Mouse (Mus musculus): ENCODE data around the gene Apol7e. TPM values are rescaled to one million over a fixed set of nuclear protein-coding genes. Genes with fewer than 3 reads are reported as not detected.

Apol7e gene
- polyA plus RNA-seq, 1 experiment from 2014 or later = 0.19 TPM

DNA sequence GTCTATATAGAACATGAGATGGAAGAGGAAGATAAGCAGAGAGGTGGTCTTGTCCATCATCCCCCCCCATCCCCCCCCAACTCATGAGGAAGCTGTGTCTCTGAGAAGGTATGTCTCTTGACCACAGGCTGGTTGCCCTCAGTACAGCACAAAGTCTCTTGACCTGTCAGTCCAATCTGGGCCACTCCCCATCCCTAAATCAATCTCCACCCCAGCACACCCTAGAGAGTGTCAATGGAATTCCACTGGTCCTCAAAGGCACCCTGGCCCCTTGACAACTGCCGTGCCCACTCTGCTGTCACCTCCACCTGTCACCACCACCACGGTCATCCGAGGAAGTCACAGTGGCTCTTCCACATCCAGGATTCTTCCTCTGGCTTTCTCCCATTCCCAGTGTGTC is 49.8 kb downstream of the Apol7e start:
- Histone ChIP-seq H3K4me2 (replicated peaks; ENCODE audit: low read depth, low read length) (no peak overlapping the region), H3K36me3 (ENCODE audit: control insufficient read depth, insufficient read depth, low read length) (no peaks in the 10 kb centered on the region), H3K27me3 (ENCODE audit: control insufficient read depth, insufficient read depth, low read length) (no peaks in the 10 kb centered on the region), H3K9ac (replicated peaks; ENCODE audit: low read depth, low read length) (no peak overlapping the region), H3K9me3 (ENCODE audit: control insufficient read depth, low read depth, low read length) (no peaks in the 10 kb centered on the region), H3K27ac (ENCODE audit: low read length) (no peak overlapping the region), H3K4me1 (ENCODE audit: control insufficient read depth, insufficient read depth, low read length) (no peaks in the 10 kb centered on the region), H3K4me3 (ENCODE audit: low read depth, low read length) (no peak overlapping the region)
- 83% methylated on average over 3 of the region's 3 CpGs for WGBS
- ATAC-seq (ENCODE audit: insufficient number of reproducible peaks, insufficient read depth, low FRiP score, low read depth) = no peak

DNA sequence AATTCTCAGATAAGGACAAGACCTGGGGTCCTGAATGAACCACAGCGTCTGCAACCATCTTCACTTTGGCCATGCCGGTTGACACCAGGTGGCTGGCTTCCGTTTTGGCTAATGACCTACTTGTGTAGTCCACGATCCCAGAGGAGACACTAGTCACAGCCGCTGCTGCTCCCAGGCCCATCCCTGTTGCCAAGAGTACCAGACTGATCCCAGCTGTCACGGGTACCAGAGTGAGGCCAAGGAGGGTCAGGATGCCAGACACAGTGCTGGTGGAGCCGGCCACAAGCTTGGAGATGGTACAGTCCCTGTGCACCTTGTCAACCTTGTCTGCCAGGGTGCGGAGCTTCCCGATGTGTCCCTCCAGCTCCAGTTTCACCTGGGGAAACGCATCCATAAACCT is 51.1 kb downstream of the Apol7e start:
- Histone ChIP-seq H3K4me2 (replicated peaks; ENCODE audit: low read depth, low read length) (no peak overlapping the region), H3K4me3 (ENCODE audit: low read depth, low read length) (no peak overlapping the region), H3K4me1 (ENCODE audit: control insufficient read depth, insufficient read depth, low read length) (no peaks in the 10 kb centered on the region), H3K27me3 (ENCODE audit: control insufficient read depth, insufficient read depth, low read length) (no peaks in the 10 kb centered on the region), H3K9me3 (ENCODE audit: control insufficient read depth, low read depth, low read length) (no peaks in the 10 kb centered on the region), H3K36me3 (ENCODE audit: control insufficient read depth, insufficient read depth, low read length) (no peaks in the 10 kb centered on the region), H3K9ac (replicated peaks; ENCODE audit: low read depth, low read length) (no peak overlapping the region), H3K27ac (ENCODE audit: low read length) (no peak overlapping the region)
- ATAC-seq (ENCODE audit: insufficient number of reproducible peaks, insufficient read depth, low FRiP score, low read depth) = no peak
- 88% methylated on average over 10 of the region's 10 CpGs for WGBS

DNA sequence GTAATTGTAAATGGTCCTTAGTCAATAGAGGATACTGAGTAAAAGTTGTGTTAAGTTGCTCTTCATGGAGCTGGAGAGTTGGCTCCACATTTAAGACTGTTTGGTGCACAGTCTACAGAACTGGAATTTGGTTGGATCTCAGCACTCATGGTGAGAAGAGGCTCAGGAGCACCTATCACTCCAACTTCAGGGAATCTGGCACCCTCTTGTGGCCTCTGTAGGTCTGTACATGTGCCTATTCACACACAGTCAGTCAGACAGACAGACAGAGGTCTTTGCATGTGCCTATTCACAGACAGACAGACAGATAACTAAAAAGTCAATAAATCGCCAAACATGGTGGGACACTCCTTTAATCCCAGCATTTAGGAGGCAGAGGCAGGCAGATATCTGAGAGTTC is 51.8 kb downstream of the Apol7e start:
- Histone ChIP-seq H3K9ac (replicated peaks; ENCODE audit: low read depth, low read length) (no peak overlapping the region), H3K27me3 (ENCODE audit: control insufficient read depth, insufficient read depth, low read length) (no peaks in the 10 kb centered on the region), H3K4me3 (ENCODE audit: low read depth, low read length) (no peak overlapping the region), H3K27ac (ENCODE audit: low read length) (no peak overlapping the region), H3K36me3 (ENCODE audit: control insufficient read depth, insufficient read depth, low read length) (no peaks in the 10 kb centered on the region), H3K4me1 (ENCODE audit: control insufficient read depth, insufficient read depth, low read length) (no peaks in the 10 kb centered on the region), H3K4me2 (replicated peaks; ENCODE audit: low read depth, low read length) (no peak overlapping the region), H3K9me3 (ENCODE audit: control insufficient read depth, low read depth, low read length) (no peaks in the 10 kb centered on the region)
- no peak for ATAC-seq (ENCODE audit: insufficient number of reproducible peaks, insufficient read depth, low FRiP score, low read depth)
- 36% methylated on average over 1 of the region's 1 CpGs for WGBS

DNA sequence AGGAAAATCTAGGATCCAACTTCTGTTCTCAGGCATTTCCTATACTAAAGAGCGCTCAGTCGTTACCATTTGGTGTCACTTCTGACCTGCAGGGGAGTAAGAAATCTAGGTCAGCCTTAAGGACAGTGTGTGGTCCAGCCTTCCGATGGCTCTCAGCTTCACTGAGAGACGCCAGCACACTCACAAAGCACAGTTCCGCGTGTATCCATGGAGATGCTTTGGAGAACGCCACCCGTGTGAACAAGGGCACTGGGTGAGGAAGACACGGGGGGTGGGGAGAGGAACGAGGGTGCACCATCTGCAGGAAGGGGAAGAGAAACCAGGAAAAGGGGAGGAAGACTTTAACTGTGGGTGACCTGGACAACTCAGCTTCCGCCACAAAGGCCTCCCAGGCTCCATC is 53.8 kb downstream of the Apol7e start:
- Histone ChIP-seq H3K27me3 (ENCODE audit: control insufficient read depth, insufficient read depth, low read length) (no peaks in the 10 kb centered on the region), H3K9me3 (ENCODE audit: control insufficient read depth, low read depth, low read length) (no peaks in the 10 kb centered on the region), H3K36me3 (ENCODE audit: control insufficient read depth, insufficient read depth, low read length) (no peaks in the 10 kb centered on the region), H3K4me3 (ENCODE audit: low read depth, low read length) (no peak overlapping the region), H3K4me1 (ENCODE audit: control insufficient read depth, insufficient read depth, low read length) (no peaks in the 10 kb centered on the region), H3K4me2 (replicated peaks; ENCODE audit: low read depth, low read length) (no peak overlapping the region), H3K9ac (replicated peaks; ENCODE audit: low read depth, low read length) (no peak overlapping the region), H3K27ac (ENCODE audit: low read length) (no peak overlapping the region)
- WGBS = 57% methylated on average over 11 of the region's 11 CpGs
- no peak for ATAC-seq (ENCODE audit: insufficient number of reproducible peaks, insufficient read depth, low FRiP score, low read depth)

DNA sequence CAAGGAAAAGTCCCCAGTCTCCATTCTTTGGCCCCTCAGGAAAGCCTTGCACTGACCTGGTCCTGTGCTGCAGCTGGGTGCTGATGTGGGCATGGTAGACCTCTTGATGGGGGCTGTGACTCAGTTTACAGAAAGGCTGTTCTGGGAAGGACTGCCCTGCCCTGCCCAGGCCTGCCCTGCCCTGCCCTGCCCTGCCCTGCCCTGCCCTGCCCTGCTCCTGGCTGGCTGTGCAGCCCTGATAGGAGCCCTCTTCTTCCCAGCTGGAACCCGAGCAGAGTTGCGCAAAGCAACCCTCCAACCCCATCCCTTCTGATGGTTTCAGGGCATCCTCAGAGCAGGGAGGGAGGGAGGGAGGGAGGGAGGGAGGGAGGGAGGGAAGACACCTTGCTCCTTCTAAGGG is 56.5 kb downstream of the Apol7e start:
- peaks cover 5% of the 10 kb centered on the region; the same call in 1 of the 2 replicates for H3K36me3 ChIP-seq (ENCODE audit: control insufficient read depth, insufficient read depth, low read length)
- no peak overlapping the region for H3K9ac ChIP-seq (replicated peaks; ENCODE audit: low read depth, low read length)
- H3K9me3 ChIP-seq (ENCODE audit: control insufficient read depth, low read depth, low read length) = no peaks in the 10 kb centered on the region
- no peak overlapping the region for H3K4me2 ChIP-seq (replicated peaks; ENCODE audit: low read depth, low read length)
- no peak overlapping the region for H3K27ac ChIP-seq (ENCODE audit: low read length)
- peak; percentile 77; the same call in 1 of the 2 replicates for ATAC-seq (ENCODE audit: insufficient number of reproducible peaks, insufficient read depth, low FRiP score, low read depth)
- no peak overlapping the region for H3K4me3 ChIP-seq (ENCODE audit: low read depth, low read length)
- H3K4me1 ChIP-seq (ENCODE audit: control insufficient read depth, insufficient read depth, low read length) = no peaks in the 10 kb centered on the region
- WGBS = no CpG with 5 or more reads among the region's 2 CpGs
- H3K27me3 ChIP-seq (ENCODE audit: control insufficient read depth, insufficient read depth, low read length) = no peaks in the 10 kb centered on the region

DNA sequence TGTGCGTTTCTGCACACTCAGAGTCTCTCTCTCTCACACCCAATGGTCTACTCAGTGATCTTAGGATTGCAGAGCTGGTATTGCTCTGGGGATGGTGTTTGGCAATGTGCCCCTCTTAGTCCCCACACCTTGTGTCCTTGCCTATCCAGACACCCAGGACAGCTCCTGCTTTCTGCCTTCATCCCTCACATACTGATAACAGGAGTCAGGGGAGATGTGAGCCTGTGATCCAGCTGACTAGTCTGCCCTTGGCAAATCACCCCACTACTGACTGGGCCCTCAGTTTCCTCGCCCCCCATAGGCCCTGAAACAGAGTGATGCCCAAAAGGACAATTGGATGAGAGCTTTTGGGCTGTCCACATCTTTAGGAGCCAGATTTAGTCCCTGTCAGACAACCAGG is 57.4 kb downstream of the Apol7e start:
- Histone ChIP-seq H3K4me3 (ENCODE audit: low read depth, low read length) (no peak overlapping the region), H3K27me3 (ENCODE audit: control insufficient read depth, insufficient read depth, low read length) (no peaks in the 10 kb centered on the region), H3K4me1 (ENCODE audit: control insufficient read depth, insufficient read depth, low read length) (no peaks in the 10 kb centered on the region), H3K36me3 (ENCODE audit: control insufficient read depth, insufficient read depth, low read length) (peaks cover 14% of the 10 kb centered on the region), H3K4me2 (replicated peaks; ENCODE audit: low read depth, low read length) (no peak overlapping the region), H3K9me3 (ENCODE audit: control insufficient read depth, low read depth, low read length) (no peaks in the 10 kb centered on the region), H3K9ac (replicated peaks; ENCODE audit: low read depth, low read length) (no peak overlapping the region), H3K27ac (ENCODE audit: low read length) (no peak overlapping the region)
- ATAC-seq (ENCODE audit: insufficient number of reproducible peaks, insufficient read depth, low FRiP score, low read depth) = no peak
- 74% methylated on average over 2 of the region's 2 CpGs for WGBS

DNA sequence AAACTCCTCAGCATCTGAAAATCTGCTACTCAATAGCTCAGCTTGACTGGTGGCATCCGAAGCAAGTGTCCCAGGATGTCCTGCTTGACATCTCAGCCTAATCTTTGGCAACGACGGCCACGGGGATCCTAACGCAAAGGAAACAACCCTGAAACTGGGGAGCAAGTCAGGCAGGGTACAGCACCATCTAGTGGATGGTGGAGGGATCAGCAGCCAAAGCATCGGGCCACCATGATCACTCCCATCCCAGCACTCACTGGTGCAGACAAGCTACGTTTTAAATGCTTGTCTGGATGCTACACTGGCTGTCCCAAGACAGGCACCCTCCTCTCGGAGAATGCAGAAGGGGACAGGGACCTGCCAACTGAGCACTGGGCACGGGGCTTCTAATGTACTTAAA is 58.2 kb downstream of the Apol7e start, which contains the start of gene Apol8:
TSS of gene Apol8 (minus strand) at position 156 of the 400 bp plus-strand sequence.
- no peak; the same call in 1 of the 2 replicates for ATAC-seq (ENCODE audit: insufficient number of reproducible peaks, insufficient read depth, low FRiP score, low read depth)
- H3K27ac ChIP-seq (ENCODE audit: low read length) = no peak within 1 kb of the TSS
- no peak within 1 kb of the TSS for H3K4me2 ChIP-seq (replicated peaks; ENCODE audit: low read depth, low read length)
- WGBS = 7% methylated on average over 9 of the region's 9 CpGs
- no peaks in the 10 kb centered on the region for H3K4me1 ChIP-seq (ENCODE audit: control insufficient read depth, insufficient read depth, low read length)
- no peaks in the 10 kb centered on the region for H3K27me3 ChIP-seq (ENCODE audit: control insufficient read depth, insufficient read depth, low read length)
- H3K36me3 ChIP-seq (ENCODE audit: control insufficient read depth, insufficient read depth, low read length) = peaks cover 22% of the 10 kb centered on the region
- H3K4me3 ChIP-seq (ENCODE audit: low read depth, low read length) = no peak within 1 kb of the TSS
- no peak within 1 kb of the TSS for H3K9ac ChIP-seq (replicated peaks; ENCODE audit: low read depth, low read length)
- H3K9me3 ChIP-seq (ENCODE audit: control insufficient read depth, low read depth, low read length) = no peaks in the 10 kb centered on the region

DNA sequence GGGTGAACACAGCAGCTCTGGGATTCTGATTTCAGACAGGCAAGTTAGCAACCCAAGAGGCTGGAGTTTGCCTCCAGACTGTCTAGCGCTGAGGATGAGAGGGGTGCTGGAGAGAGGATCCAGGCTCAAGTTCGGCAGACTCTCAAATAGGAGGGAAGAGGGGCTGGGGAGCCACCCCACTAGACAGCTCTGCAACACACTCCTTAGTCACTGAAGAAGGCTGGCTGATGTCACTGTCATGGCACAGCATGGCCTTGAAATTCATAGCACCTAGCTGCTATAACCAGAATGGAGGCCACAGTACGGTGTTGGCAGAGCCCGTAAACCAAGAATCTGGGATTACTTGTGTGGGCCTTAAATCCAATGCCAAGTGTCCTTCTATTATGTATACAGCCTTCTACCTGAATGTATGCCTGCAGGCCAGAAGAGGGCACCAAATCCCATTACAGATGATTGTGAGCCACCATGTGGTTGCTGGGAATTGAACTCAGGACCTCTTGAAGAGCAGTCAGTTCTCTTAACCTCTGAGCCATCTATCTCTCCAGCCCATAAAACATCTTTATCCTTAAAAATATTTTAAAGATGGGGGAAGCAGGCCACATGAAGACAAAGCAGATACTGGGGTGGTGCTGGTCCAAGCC is 59.0 kb downstream of the Apol7e start:
- no peak overlapping the region for H3K4me2 ChIP-seq (replicated peaks; ENCODE audit: low read depth, low read length)
- H3K4me1 ChIP-seq (ENCODE audit: control insufficient read depth, insufficient read depth, low read length) = no peaks in the 10 kb centered on the region
- ATAC-seq (ENCODE audit: insufficient number of reproducible peaks, insufficient read depth, low FRiP score, low read depth) = no peak
- H3K27me3 ChIP-seq (ENCODE audit: control insufficient read depth, insufficient read depth, low read length) = no peaks in the 10 kb centered on the region
- no peak overlapping the region for H3K27ac ChIP-seq (ENCODE audit: low read length)
- peaks cover 31% of the 10 kb centered on the region for H3K36me3 ChIP-seq (ENCODE audit: control insufficient read depth, insufficient read depth, low read length)
- no peaks in the 10 kb centered on the region for H3K9me3 ChIP-seq (ENCODE audit: control insufficient read depth, low read depth, low read length)
- 78% methylated on average over 4 of the region's 4 CpGs for WGBS
- no peak overlapping the region for H3K4me3 ChIP-seq (ENCODE audit: low read depth, low read length)
- H3K9ac ChIP-seq (replicated peaks; ENCODE audit: low read depth, low read length) = no peak overlapping the region

DNA sequence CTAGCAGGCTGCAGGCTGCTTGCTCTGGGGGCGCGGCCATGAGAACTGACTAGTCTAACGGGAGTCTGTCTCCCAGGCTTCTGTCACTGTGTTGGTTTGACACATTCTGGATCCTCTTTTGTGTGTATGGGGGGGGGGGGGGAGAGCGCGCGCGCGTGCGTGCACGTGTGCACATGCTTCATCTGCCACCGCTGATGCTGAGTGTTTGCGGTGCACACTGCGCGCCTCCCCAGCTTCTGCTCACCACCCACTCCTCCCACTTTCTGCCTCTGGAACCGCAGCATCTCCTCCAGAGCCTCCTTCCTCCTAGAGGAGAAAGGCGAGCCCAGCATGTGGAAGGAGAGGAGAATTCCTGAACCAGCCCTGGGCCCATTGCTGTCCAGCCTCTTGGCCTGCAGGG is 61.4 kb downstream of the Apol7e start:
- Histone ChIP-seq H3K36me3 (ENCODE audit: control insufficient read depth, insufficient read depth, low read length) (peaks cover 52% of the 10 kb centered on the region), H3K9ac (replicated peaks; ENCODE audit: low read depth, low read length) (no peak overlapping the region), H3K4me3 (ENCODE audit: low read depth, low read length) (no peak overlapping the region), H3K27me3 (ENCODE audit: control insufficient read depth, insufficient read depth, low read length) (no peaks in the 10 kb centered on the region), H3K27ac (ENCODE audit: low read length) (no peak overlapping the region), H3K4me1 (ENCODE audit: control insufficient read depth, insufficient read depth, low read length) (no peaks in the 10 kb centered on the region), H3K9me3 (ENCODE audit: control insufficient read depth, low read depth, low read length) (no peaks in the 10 kb centered on the region), H3K4me2 (replicated peaks; ENCODE audit: low read depth, low read length) (no peak overlapping the region)
- 91% methylated on average over 16 of the region's 16 CpGs for WGBS
- ATAC-seq (ENCODE audit: insufficient number of reproducible peaks, insufficient read depth, low FRiP score, low read depth) = no peak
